Mouse (Mus musculus): ENCODE measurements around the gene F13a1. TPM values are rescaled to one million over a fixed set of nuclear protein-coding genes. Genes with fewer than 3 reads are reported as not detected.

F13a1 gene
- polyA plus RNA-seq, 1 experiment from 2014 or later = 1.6 TPM

GRCm38 (mm10) chr13:37021575-37021974, 28.5 kb downstream of the F13a1 start:
- Histone ChIP-seq H3K4me2 (replicated peaks; ENCODE audit: low read depth) (no peak overlapping the region), H3K4me3 (ENCODE audit: low read depth, low read length) (no peak overlapping the region), H3K27ac (ENCODE audit: low read depth, low read length) (no peak overlapping the region), H3K4me1 (replicated peaks; ENCODE audit: control insufficient read depth, insufficient read depth, low read length) (no peaks in the 10 kb centered on the region), H3K9ac (ENCODE audit: low read depth, low read length) (no peak overlapping the region), H3K36me3 (ENCODE audit: control insufficient read depth, insufficient read depth) (no peaks in the 10 kb centered on the region), H3K27me3 (replicated peaks; ENCODE audit: control insufficient read depth, insufficient read depth, low read length) (no peaks in the 10 kb centered on the region), H3K9me3 (ENCODE audit: control insufficient read depth) (no peaks in the 10 kb centered on the region)
- 87% methylated on average over 2 of the region's 2 CpGs for WGBS
- no peak for TF ChIP-seq CTCF (IDR thresholded peaks at IDR 0.05; ENCODE audit: low read depth)
- no peak for ATAC-seq

DNA sequence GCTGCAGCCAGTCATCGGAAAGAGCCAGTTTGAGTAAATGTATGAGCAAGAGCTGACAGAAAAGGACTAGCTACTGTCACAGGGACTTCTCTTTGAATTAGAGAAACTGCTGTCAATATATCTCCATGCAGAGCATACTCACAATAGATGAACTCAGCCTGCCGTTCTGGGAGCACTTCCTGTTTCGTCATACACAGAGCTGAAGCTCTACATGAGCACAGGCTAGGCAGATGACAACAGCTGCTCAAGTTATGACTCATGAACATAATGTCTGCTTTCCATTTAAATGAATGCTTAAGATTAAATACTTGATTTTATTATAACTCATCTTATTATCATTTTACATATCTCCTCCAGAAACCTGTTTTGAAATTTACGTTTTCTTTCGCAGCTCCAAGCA, 39.3 kb downstream of the F13a1 start:
- no peaks in the 10 kb centered on the region for H3K36me3 ChIP-seq (ENCODE audit: control insufficient read depth, insufficient read depth)
- WGBS = 74% methylated on average over 5 of the region's 5 CpGs
- no peaks in the 10 kb centered on the region for H3K27me3 ChIP-seq (replicated peaks; ENCODE audit: control insufficient read depth, insufficient read depth, low read length)
- no peak overlapping the region for H3K9ac ChIP-seq (ENCODE audit: low read depth, low read length)
- H3K4me1 ChIP-seq (replicated peaks; ENCODE audit: control insufficient read depth, insufficient read depth, low read length) = no peaks in the 10 kb centered on the region
- H3K4me3 ChIP-seq (ENCODE audit: low read depth, low read length) = no peak overlapping the region
- no peak overlapping the region for H3K27ac ChIP-seq (ENCODE audit: low read depth, low read length)
- no peak for ATAC-seq
- H3K4me2 ChIP-seq (replicated peaks; ENCODE audit: low read depth) = no peak overlapping the region
- H3K9me3 ChIP-seq (ENCODE audit: control insufficient read depth) = no peaks in the 10 kb centered on the region
- no peak for TF ChIP-seq CTCF (IDR thresholded peaks at IDR 0.05; ENCODE audit: low read depth)

DNA sequence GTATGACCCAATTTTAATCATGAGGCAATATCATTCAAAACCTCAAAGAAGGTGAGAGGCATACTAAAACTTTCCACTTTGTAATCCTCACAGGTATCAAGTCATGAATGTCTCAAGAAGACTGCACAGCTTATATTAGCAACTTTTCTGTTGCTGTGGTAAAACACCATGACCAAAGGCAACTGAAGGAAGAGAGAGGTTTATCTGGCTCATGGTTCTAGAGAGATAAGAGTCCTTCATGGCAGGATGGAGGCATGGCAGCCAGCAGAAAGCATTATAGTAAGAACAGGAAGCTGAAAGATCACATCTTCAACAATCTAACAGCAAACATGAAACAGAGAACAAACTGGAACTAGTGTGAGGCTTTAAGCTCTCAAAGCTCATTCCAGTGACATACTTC, 43.8 kb downstream of the F13a1 start:
- Histone ChIP-seq H3K4me1 (replicated peaks; ENCODE audit: control insufficient read depth, insufficient read depth, low read length) (no peaks in the 10 kb centered on the region), H3K9me3 (ENCODE audit: control insufficient read depth) (no peaks in the 10 kb centered on the region), H3K4me2 (replicated peaks; ENCODE audit: low read depth) (no peak overlapping the region), H3K27me3 (replicated peaks; ENCODE audit: control insufficient read depth, insufficient read depth, low read length) (no peaks in the 10 kb centered on the region), H3K36me3 (ENCODE audit: control insufficient read depth, insufficient read depth) (no peaks in the 10 kb centered on the region), H3K9ac (ENCODE audit: low read depth, low read length) (no peak overlapping the region), H3K27ac (ENCODE audit: low read depth, low read length) (no peak overlapping the region), H3K4me3 (ENCODE audit: low read depth, low read length) (no peak overlapping the region)
- ATAC-seq = no peak
- TF ChIP-seq CTCF (IDR thresholded peaks at IDR 0.05; ENCODE audit: low read depth) = no peak

DNA sequence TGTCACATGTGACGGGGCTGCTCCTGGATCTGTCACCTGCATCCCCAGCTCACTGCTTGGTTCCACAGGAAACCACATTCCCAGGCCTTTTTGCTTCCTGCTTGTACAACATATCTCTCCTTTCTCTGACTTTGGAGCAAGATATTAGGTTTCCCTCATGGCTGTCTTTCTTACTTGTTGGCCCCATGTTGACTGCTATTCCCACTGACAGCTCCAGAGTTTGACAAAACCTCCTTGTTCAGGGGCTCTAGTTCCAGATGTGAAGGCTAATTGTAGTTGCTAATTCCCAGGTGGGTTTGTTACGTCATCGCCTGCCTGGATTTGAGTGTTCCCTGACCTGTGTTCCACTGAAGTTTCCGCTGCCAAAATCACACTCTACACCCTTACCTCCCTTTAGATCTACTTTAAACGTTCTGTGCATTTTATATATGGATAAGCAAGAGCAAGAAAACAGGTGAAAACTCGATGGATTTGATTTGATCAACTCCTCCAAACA, 50.8 kb downstream of the F13a1 start:
- Histone ChIP-seq H3K27ac (ENCODE audit: low read depth, low read length) (no peak overlapping the region), H3K4me2 (replicated peaks; ENCODE audit: low read depth) (no peak overlapping the region), H3K36me3 (ENCODE audit: control insufficient read depth, insufficient read depth) (no peaks in the 10 kb centered on the region), H3K9ac (ENCODE audit: low read depth, low read length) (no peak overlapping the region), H3K27me3 (replicated peaks; ENCODE audit: control insufficient read depth, insufficient read depth, low read length) (no peaks in the 10 kb centered on the region), H3K4me1 (replicated peaks; ENCODE audit: control insufficient read depth, insufficient read depth, low read length) (no peaks in the 10 kb centered on the region), H3K9me3 (ENCODE audit: control insufficient read depth) (no peaks in the 10 kb centered on the region), H3K4me3 (ENCODE audit: low read depth, low read length) (no peak overlapping the region)
- WGBS = 80% methylated on average over 6 of the region's 6 CpGs
- TF ChIP-seq CTCF (IDR thresholded peaks at IDR 0.05; ENCODE audit: low read depth) = no peak
- ATAC-seq = no peak

- H3K27ac ChIP-seq (ENCODE audit: low read depth, low read length) = no peak overlapping the region
- H3K4me1 ChIP-seq (replicated peaks; ENCODE audit: control insufficient read depth, insufficient read depth, low read length) = no peaks in the 10 kb centered on the region
- no peak overlapping the region for H3K9ac ChIP-seq (ENCODE audit: low read depth, low read length)
- no peaks in the 10 kb centered on the region for H3K36me3 ChIP-seq (ENCODE audit: control insufficient read depth, insufficient read depth)
- H3K27me3 ChIP-seq (replicated peaks; ENCODE audit: control insufficient read depth, insufficient read depth, low read length) = no peaks in the 10 kb centered on the region
- H3K4me2 ChIP-seq (replicated peaks; ENCODE audit: low read depth) = no peak overlapping the region
- H3K4me3 ChIP-seq (ENCODE audit: low read depth, low read length) = no peak overlapping the region
- no peaks in the 10 kb centered on the region for H3K9me3 ChIP-seq (ENCODE audit: control insufficient read depth)
- TF ChIP-seq CTCF (IDR thresholded peaks at IDR 0.05; ENCODE audit: low read depth) = no peak
- ATAC-seq = no peak
- 84% methylated on average over 5 of the region's 5 CpGs for WGBS
Measured at GRCm38 (mm10) chr13:36993593-36993992, 56.5 kb downstream of the F13a1 start.

DNA sequence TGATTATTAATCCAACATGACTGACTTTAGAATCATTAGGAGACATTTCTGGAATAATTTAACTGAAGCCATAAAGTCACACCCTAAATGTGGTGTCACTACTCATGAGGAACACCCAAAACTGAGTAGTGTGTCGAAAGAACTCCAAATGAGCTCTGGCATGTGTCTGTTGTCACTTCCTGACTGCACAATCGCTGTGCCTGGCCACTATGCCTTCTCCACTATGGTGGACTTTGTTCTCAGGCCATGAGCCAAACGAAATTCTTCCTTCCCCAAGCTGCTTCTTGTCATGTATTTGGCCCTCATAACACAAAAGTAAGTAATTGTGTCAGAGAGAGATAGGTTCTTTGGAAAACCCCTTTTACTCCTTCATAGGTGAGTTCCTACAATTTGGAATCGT, 61.7 kb downstream of the F13a1 start:
- WGBS = 65% methylated on average over 4 of the region's 4 CpGs
- Histone ChIP-seq H3K36me3 (ENCODE audit: control insufficient read depth, insufficient read depth) (no peaks in the 10 kb centered on the region), H3K4me1 (replicated peaks; ENCODE audit: control insufficient read depth, insufficient read depth, low read length) (no peaks in the 10 kb centered on the region), H3K9me3 (ENCODE audit: control insufficient read depth) (no peaks in the 10 kb centered on the region), H3K9ac (ENCODE audit: low read depth, low read length) (no peak overlapping the region), H3K4me2 (replicated peaks; ENCODE audit: low read depth) (no peak overlapping the region), H3K27ac (ENCODE audit: low read depth, low read length) (no peak overlapping the region), H3K4me3 (ENCODE audit: low read depth, low read length) (no peak overlapping the region), H3K27me3 (replicated peaks; ENCODE audit: control insufficient read depth, insufficient read depth, low read length) (no peaks in the 10 kb centered on the region)
- no peak for ATAC-seq
- no peak for TF ChIP-seq CTCF (IDR thresholded peaks at IDR 0.05; ENCODE audit: low read depth)

GRCm38 (mm10) chr13:36973016-36973415, 77.0 kb downstream of the F13a1 start:
- Histone ChIP-seq H3K9ac (ENCODE audit: low read depth, low read length) (no peak overlapping the region), H3K4me3 (ENCODE audit: low read depth, low read length) (no peak overlapping the region), H3K9me3 (ENCODE audit: control insufficient read depth) (no peaks in the 10 kb centered on the region), H3K27me3 (replicated peaks; ENCODE audit: control insufficient read depth, insufficient read depth, low read length) (no peaks in the 10 kb centered on the region), H3K4me1 (replicated peaks; ENCODE audit: control insufficient read depth, insufficient read depth, low read length) (no peaks in the 10 kb centered on the region), H3K27ac (ENCODE audit: low read depth, low read length) (no peak overlapping the region), H3K4me2 (replicated peaks; ENCODE audit: low read depth) (no peak overlapping the region), H3K36me3 (ENCODE audit: control insufficient read depth, insufficient read depth) (no peaks in the 10 kb centered on the region)
- WGBS = 72% methylated on average over 2 of the region's 2 CpGs
- no peak for ATAC-seq
- no peak for TF ChIP-seq CTCF (IDR thresholded peaks at IDR 0.05; ENCODE audit: low read depth)

Measured in intestine, postnatal 0 days (tissue).